Mouse (Mus musculus) MEL (cell line): ENCODE results near the gene Rbpms2. TPM values are rescaled to one million over a fixed set of nuclear protein-coding genes. Genes with fewer than 3 reads are reported as not detected.

Experiments
- DNase-seq: peaks from one replicate; pipeline ENCODE4 v3.0.0; 2011; ENCODE audit warnings: low read depth, low spot score
- H3K27ac ChIP-seq: 2 replicates; pipeline ENCODE4 v1.5.1; 2012; ENCODE audit warnings: low read depth, mild to moderate bottlenecking, control low read depth, low read length, moderate library complexity; ENCODE audit not compliant: control insufficient read depth
- H3K27me3 ChIP-seq, 2 experiments: fragments of 150-350 bp in 1 of 2; sonication (generic) in 1 of 2; 2 replicates each; pipeline ENCODE4 v1.6.1; 2012; ENCODE audit warnings: low read length in 2 of 2, mild to moderate bottlenecking in 2 of 2, improper control_type of control experiment in 1 of 2, moderate library complexity in 1 of 2; ENCODE audit not compliant: insufficient read depth in 2 of 2, control insufficient read depth in 1 of 2
- H3K36me3 ChIP-seq, 2 experiments: 2 replicates each; pipeline ENCODE4 v1.6.1; 2012 to 2014; ENCODE audit warnings: low read length in 2 of 2, improper control_type of control experiment in 1 of 2, inconsistent platforms in 1 of 2, mild to moderate bottlenecking in 1 of 2; ENCODE audit not compliant: insufficient read depth in 2 of 2, control insufficient read depth in 1 of 2
- H3K4me1 ChIP-seq, 2 experiments: fragments of 150-350 bp in 1 of 2; sonication (generic) in 1 of 2; 2 replicates each; pipeline ENCODE4 v1.6.1; 2012; ENCODE audit warnings: low read length in 2 of 2, improper control_type of control experiment in 1 of 2, mild to moderate bottlenecking in 1 of 2; ENCODE audit not compliant: insufficient read depth in 2 of 2, control insufficient read depth in 1 of 2
- H3K4me3 ChIP-seq, 2 experiments: fragments of 150-350 bp in 1 of 2; sonication (generic) in 1 of 2; 2 replicates each; pipeline ENCODE4 v1.5.1; 2012; ENCODE audit warnings: low read depth in 2 of 2, low read length in 2 of 2, mild to moderate bottlenecking in 2 of 2, moderate library complexity in 2 of 2, control low read depth in 1 of 2, improper control_type of control experiment in 1 of 2; ENCODE audit not compliant: control insufficient read depth in 1 of 2, insufficient read depth in 1 of 2
- H3K79me2 ChIP-seq: 2 replicates; pipeline ENCODE4 v1.6.1; 2012; ENCODE audit warnings: mild to moderate bottlenecking, low read length, moderate library complexity; ENCODE audit not compliant: control insufficient read depth, poor library complexity, insufficient read depth
- H3K9ac ChIP-seq: 2 replicates; pipeline ENCODE4 v1.6.1; 2012; ENCODE audit warnings: low read depth, mild to moderate bottlenecking, control low read depth, low read length, moderate library complexity; ENCODE audit not compliant: control insufficient read depth, poor library complexity, severe bottlenecking
- H3K9me3 ChIP-seq: fragments of 150-350 bp; sonication (generic); replicated peaks from 2 replicates; pipeline ENCODE4 v1.6.1; 2012; ENCODE audit warnings: mild to moderate bottlenecking, low read length, improper control_type of control experiment, moderate library complexity; ENCODE audit not compliant: insufficient read depth
- BHLHE40 ChIP-seq: IDR thresholded peaks from 2 replicates; pipeline ENCODE4 v1.6.1; 2012; ENCODE audit warnings: low read depth, mild to moderate bottlenecking, inconsistent platforms, low read length, improper control_type of control experiment, borderline replicate concordance
- GABPA ChIP-seq: IDR thresholded peaks from 2 replicates; pipeline ENCODE4 v1.6.1; 2012; ENCODE audit warnings: low read depth, mild to moderate bottlenecking, inconsistent platforms, low read length, improper control_type of control experiment, moderate library complexity
- GATA1 ChIP-seq: IDR thresholded peaks from 2 replicates; pipeline ENCODE4 v1.6.1; 2011; ENCODE audit warnings: low read depth, low read length, improper control_type of control experiment
- JUND ChIP-seq: IDR thresholded peaks from 2 replicates; pipeline ENCODE4 v1.6.1; 2011; ENCODE audit warnings: low read depth, mild to moderate bottlenecking, improper control_type of control experiment, low read length
- MYB ChIP-seq: IDR thresholded peaks from 2 replicates; pipeline ENCODE4 v1.6.1; 2011; ENCODE audit warnings: mild to moderate bottlenecking, low read depth, low read length, improper control_type of control experiment
- MYC ChIP-seq: IDR thresholded peaks from 2 replicates; pipeline ENCODE4 v1.6.1; 2011; ENCODE audit warnings: low read depth, mild to moderate bottlenecking, low read length, improper control_type of control experiment, moderate library complexity
- POLR2AphosphoS2 ChIP-seq: IDR thresholded peaks from 2 replicates; pipeline ENCODE4 v1.6.1; 2011; ENCODE audit warnings: low read length, improper control_type of control experiment
- RAD21 ChIP-seq: IDR thresholded peaks from 2 replicates; pipeline ENCODE4 v1.6.1; 2011; ENCODE audit warnings: mild to moderate bottlenecking, low read depth, low read length, improper control_type of control experiment
- SIN3A ChIP-seq: IDR thresholded peaks from 2 replicates; pipeline ENCODE4 v1.6.1; 2012; ENCODE audit warnings: low read length, improper control_type of control experiment, inconsistent platforms
- TBP ChIP-seq: IDR thresholded peaks from 2 replicates; pipeline ENCODE4 v1.8.0; 2011; ENCODE audit warnings: low read depth, low read length, improper control_type of control experiment
- TCF12 ChIP-seq: IDR thresholded peaks from 2 replicates; pipeline ENCODE4 v1.6.1; 2014; ENCODE audit warnings: low read depth, mild to moderate bottlenecking, inconsistent platforms, low read length, improper control_type of control experiment, moderate library complexity
- USF1 ChIP-seq: IDR thresholded peaks from 2 replicates; pipeline ENCODE4 v1.6.1; 2014; ENCODE audit warnings: low read depth, mild to moderate bottlenecking, inconsistent platforms, low read length, improper control_type of control experiment, moderate library complexity
- USF2 ChIP-seq, 2 experiments: IDR thresholded peaks; 2 replicates each; pipeline ENCODE4 v1.6.1; 2011 to 2012; ENCODE audit warnings: improper control_type of control experiment in 2 of 2, low read length in 2 of 2, borderline replicate concordance in 1 of 2, inconsistent platforms in 1 of 2, low read depth in 1 of 2, mild to moderate bottlenecking in 1 of 2; ENCODE audit not compliant: insufficient read depth in 1 of 2
- ZKSCAN1 ChIP-seq: IDR thresholded peaks from 2 replicates; pipeline ENCODE4 v1.6.1; 2012; ENCODE audit warnings: low read depth, mild to moderate bottlenecking, inconsistent platforms, low read length, improper control_type of control experiment, moderate library complexity
- ZMIZ1 ChIP-seq: IDR thresholded peaks from 2 replicates; pipeline ENCODE4 v1.6.1; 2012; ENCODE audit warnings: low read depth, mild to moderate bottlenecking, inconsistent platforms, low read length, improper control_type of control experiment, moderate library complexity
- polyA plus RNA-seq, 2 experiments: library from polyadenylated mRNA; stranded (reverse) in 1 of 2; unstranded in 1 of 2; fragments of >175 nt in 1 of 2; fragments of >200 nt in 1 of 2; gene quantifications; 2 replicates each; pipeline versions ENCODE4 v1.2.1 to v1.2.4; 2012; ENCODE audit warnings: low replicate concordance in 2 of 2, low read depth in 1 of 2; ENCODE audit not compliant: insufficient read length in 2 of 2, insufficient read depth in 1 of 2, missing spikeins in 1 of 2
- total RNA-seq: library from RNA; depleted of rRNA; stranded (reverse); fragments of 300-350 nt; gene quantifications from 2 replicates; pipeline ENCODE4 v1.2.3, GENCODE M21; 2012

The Rbpms2 gene
- total and polyA plus RNA-seq, 3 experiments, result 0.22 TPM; not detected in 2

DNA sequence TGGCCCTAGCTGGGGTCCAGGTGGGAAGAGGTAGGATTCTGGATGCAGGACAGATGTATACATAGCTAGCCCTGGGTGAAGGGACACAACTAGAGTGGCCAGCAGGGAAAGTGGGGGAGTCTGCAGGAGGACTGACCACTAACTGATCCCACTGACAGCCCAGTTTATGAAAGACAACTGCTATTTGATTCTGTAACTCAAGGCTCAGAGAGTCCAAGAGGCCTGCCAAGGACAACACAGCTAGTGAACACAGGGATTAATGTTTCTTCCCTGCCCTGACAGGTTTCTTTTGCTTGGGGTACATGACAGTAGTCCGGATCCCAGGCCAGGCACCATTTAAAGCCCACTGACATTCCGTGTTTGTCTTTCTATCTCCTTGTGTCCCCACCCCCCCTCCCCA is 22.3 kb upstream of the Rbpms2 start:
- H3K9ac ChIP-seq, result no peak overlapping the region

DNA sequence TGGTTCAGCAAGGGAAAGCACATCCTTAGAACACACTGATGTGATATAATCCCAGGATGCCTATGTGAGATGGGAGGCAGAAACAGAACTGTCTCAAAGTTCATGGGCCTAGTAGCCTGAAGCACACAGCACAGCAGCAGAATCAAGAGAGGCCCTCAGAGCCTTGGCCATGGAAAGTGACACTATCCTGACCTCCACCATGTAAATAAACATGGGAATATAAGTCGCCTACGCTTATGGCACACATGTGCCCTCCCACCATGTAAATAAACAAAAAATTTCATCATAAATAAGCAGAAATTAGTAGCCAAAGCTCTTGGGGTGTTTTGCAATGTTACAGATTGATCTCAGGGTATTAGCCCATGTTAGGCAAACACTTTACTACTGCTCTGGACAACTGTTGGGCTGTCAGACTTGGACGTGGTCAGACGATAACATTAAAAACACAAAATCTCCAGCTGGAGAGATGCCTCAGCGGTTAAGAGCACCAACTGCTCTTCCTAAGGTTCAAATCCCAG is 17.4 kb upstream of the Rbpms2 start:
- Histone ChIP-seq H3K79me2 (no peaks in the 10 kb centered on the region), H3K9me3 (no peaks in the 10 kb centered on the region), H3K27me3 (no peaks in the 10 kb centered on the region; a peak in 1 of 4 replicates), H3K9ac (no peak overlapping the region), H3K36me3 (no peaks in the 10 kb centered on the region), H3K4me3 (no peak overlapping the region), H3K27ac (no peak overlapping the region), H3K4me1 (no peaks in the 10 kb centered on the region)
- DNase-seq, result no peak
- TF ChIP-seq GABPA (no peak), TBP (no peak), MYC (no peak), JUND (no peak), POLR2AphosphoS2 (no peak), BHLHE40 (no peak), USF2 (IDR thresholded peaks at IDR 0.05; ENCODE audit: borderline replicate concordance in 1 of 2, insufficient read depth in 1 of 2, low read depth in 1 of 2, low read length in 2 of 2) (no peak), USF1 (no peak), ZMIZ1 (no peak), GATA1 (no peak), MYB (no peak), RAD21 (no peak), ZKSCAN1 (no peak)

More for the DNA sequence above, 22.3 kb upstream of the Rbpms2 start:
- Histone ChIP-seq H3K27ac (no peak overlapping the region), H3K4me3 (no peak overlapping the region), H3K4me1 (no peaks in the 10 kb centered on the region)
- TF ChIP-seq USF2 (IDR thresholded peaks at IDR 0.05; ENCODE audit: borderline replicate concordance in 1 of 2, insufficient read depth in 1 of 2, low read depth in 1 of 2, low read length in 2 of 2), result no peak
- TF ChIP-seq SIN3A, result no peak
- no peak for TF ChIP-seq TCF12
- TF ChIP-seq, all 39 proteins: peak for 0
- DNase-seq, result no peak
- Histone ChIP-seq H3K36me3 (no peaks in the 10 kb centered on the region), H3K9me3 (no peaks in the 10 kb centered on the region), H3K79me2 (no peaks in the 10 kb centered on the region), H3K27me3 (no peaks in the 10 kb centered on the region)
